Mouse (Mus musculus) lung, postnatal 10 days (tissue): ENCODE measurements at regions not wholly inside any gene's neighbourhood (a gene's known extent, or its start where the extent isn't known, plus 50 kb on each side); places are given as distances from the start of the nearest gene placed in this dataset.
"Not testable (repeated sequence)": the region's sequence is repeated elsewhere in the genome, so short reads cannot be mapped to it uniquely, and the experiment has no call there.

Source experiments
- DNase-seq: peaks from one replicate; pipeline ENCODE4 v3.0.0; 2021

DNA sequence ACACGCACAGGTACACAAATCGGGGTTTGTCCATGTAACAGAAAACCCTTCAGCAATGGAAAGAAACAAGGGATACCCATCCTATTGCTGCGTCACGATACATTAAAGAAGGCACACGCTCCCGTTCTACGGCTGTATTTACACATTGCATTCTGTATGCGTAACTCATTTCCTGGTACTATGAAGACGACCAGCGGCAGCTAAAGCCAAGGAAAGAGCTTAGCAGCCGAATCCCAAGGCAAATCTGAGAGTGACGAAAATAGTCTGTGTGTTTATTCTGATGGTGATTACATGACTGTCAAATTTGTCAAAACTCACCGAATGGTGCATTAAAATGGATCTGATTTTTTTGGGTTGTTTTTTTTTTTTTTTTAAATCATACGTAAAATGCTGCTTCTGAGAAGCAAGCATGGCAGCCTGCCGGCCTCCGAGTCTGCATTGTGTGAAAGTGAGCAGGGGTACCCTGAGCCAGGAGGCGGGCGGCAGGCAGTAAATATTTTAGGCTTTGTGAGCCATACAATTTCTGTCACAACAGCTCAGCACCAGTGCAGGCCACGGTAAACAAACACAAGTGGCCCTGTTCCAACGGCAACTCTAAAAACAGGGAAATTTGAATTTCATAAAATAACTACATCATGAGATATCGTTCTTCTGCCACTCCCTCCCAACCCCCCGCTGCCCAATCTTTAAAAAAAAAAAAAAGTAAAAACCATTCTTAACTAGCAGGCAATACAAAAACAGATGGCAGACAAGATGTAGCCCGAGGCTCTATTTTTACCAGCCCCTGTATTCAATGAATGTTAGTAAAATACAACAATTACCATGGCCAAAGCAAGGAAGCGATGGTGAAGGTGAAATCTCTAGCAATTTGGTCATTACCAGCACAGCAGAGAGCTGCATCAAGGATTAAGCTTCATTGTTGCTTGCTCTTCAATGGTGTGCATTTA, 164.2 kb upstream of the Kit start:
- DNase-seq: no peak

DNA sequence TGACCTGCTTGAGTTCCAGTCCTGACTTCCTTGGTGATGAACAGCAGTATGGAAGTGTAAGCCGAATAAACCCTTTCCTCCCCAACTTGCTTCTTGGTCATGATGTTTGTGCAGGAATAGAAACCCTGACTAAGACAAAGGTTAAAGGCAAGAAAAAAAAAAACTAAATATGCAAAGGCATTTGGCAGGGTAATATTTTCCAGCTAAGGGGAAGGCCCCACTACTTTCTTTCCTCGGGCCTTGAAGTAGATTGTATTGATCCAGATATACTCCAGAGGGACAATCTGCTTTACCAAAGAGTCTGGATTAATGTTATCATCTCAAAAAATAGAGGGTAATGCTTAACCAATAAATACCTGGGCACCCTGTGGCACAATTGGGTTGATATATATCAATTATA, 155.4 kb upstream of the Kit start:
- not testable (repeated sequence) for DNase-seq

DNA sequence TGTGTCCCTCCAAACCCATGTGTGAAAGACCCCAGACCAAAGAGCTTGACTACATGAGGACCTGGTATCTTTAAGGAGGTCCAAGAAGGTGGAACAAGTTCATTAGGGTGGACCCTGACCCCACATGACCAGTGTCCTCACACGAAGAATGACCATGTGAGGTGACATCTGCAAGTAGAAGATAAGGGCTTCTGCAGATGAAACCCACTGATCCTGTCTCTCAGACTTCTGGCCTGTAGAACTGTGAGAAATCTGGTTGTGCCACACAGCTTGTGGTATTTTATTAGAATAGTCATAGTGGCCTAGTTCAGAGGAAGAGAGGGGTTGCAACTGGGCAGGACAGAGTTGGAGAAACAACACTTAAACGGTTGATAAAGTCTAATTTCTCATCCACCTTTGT, 141.8 kb upstream of the Kit start:
- DNase-seq: no peak

DNA sequence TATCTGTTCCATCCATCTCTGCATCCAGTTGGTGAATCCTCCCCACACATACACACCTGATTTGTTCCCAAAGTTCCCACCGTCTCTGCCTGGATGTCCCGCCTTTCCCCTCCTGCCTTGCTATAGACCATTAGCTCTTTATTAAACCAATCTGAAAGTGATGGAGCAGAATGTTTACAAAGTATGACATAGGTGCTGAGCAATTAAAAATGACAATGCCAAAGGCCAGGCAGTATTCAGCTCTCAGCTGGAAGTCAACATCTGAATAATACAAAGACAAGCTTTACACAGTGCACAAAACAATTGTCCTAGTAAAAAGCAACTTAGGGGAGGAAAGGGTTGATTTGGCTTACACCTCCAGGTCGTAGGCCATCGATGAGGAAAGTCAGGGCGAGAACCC, 136.8 kb upstream of the Kit start:
- DNase-seq: no peak

DNA sequence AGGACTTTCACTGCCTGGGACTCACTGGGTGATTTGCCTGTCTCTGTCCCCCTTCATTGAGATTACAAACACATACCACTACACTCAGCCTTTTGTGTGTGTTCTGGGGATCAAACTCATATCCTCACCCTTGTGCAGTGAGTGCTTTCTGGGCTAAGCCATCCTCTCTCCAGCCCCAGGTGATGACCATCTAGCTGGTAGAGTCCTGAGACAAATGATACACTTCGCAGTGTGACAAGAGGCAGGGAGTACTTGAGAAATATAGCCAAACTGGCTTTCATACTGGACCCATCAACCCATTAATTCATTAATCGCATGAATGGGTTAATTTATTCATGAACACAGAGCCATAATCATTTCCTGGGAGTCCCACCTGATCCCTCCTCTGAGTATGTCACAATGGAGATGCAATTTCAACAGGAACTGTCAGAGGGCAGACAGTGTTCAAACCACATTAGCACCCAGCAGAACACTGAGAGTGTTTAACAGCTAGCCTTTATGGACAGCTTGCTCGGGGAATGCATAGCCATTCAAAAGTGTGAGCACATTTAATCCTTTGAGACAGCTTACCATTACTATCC, 130.6 kb upstream of the Kit start:
- DNase-seq: no peak

DNA sequence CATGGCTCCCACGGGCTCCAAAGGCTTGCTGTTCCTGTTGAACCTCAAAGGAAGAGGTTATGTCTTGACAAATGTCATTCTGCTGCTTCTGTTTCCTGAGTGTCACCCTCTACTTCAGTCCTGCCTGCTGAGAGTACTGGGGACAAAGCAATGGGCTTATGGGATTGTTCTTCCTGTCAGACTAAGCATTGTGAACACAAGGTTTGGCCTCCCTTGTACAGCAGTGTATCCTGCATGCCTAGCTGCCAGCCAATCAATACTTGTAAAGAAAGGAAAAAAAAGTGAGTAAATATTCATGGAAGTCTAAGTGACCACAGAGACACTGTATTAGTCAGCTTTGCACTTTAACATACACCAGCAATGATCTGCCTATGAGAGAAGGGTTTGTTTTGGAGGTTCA, 128.3 kb upstream of the Kit start:
- DNase-seq: no peak

DNA sequence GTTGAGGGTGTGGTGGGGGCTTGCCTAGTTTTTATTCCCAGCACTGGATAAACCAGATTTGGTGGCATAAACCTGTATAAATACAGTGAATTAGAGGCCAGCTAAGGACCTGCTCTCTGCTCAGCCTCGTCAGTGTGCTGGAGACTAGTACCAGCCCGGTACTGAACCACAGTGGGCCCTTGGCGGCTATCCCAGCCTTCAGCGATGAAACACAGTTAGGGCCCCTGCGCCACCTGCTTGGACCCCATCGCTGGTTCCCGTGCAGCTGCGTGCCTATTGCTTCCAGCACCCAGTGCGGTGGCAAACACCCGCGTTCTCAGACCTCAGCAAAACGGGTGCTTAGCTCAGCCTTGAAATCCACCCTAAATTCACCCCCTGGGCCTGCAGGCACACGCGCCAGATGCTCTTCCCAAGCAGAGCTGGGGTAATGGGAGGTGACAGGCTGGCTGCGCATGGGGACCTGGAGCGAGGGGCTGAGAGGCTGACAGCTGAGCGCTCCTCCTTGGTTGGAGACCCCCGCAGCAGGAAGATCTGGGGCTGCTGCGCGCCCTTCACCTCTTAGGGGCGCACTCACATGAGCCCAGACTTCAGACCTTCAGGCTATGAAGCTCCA, 124.7 kb upstream of the Kit start:
- no peak for DNase-seq

DNA sequence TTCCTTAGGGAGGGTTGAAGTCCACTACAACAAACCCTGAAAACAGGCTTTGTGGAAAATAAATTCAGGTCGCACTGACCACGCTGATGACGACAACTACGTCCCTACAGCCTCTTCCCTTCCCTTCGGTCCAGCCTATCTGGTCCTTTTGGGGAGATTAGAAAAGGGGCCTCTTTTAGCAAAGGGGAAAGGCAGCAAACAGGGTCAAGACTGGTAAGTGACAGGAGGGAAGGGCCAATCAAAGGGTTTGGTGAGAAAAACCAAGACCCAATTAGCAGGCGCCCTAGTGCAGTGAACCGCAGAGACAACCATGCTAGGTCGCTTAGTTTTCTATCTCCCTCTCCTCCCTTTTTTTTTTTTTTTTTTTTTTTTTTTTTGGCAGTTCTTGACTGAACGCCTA, 124.2 kb upstream of the Kit start:
- no peak for DNase-seq

DNA sequence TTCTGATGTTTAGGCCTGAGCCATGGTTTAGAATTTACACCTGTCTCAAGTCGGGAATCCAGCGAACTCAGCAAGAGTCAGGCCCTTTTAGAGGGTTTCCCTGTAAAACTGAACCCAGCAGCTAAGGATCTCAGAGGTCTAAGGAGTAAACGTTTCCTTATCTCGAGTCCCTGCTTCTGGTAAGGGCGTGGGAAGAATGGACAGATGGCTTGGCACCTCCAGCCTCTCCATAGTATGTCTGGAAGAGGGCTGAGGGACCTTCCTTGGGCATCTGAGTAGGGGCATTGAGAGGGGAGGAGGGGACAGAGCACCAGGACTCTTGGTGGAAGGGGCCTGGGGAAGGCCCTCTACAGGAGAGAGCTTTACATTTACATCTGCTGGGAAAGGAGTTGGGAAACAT, 123.6 kb upstream of the Kit start:
- no peak for DNase-seq

DNA sequence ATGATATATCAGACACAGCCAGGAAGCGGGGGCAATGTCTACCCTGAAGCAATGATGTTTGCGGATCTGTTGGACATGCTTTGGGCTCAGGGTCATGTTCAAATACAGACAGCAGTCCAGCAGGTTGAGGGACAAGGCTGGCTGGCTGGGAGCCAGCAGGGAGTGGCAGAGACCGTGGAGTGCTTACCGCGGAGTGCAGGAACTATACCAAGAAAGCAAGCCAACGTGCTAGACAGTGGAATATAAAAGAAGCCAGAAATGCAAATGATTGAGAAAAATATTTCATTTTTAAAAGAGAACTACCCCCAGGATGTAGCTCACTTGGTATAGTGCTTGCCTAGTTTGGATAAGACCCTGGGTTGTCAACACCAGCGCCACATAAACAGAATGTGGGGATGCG, 123.0 kb upstream of the Kit start:
- DNase-seq: peak; percentile 53

DNA sequence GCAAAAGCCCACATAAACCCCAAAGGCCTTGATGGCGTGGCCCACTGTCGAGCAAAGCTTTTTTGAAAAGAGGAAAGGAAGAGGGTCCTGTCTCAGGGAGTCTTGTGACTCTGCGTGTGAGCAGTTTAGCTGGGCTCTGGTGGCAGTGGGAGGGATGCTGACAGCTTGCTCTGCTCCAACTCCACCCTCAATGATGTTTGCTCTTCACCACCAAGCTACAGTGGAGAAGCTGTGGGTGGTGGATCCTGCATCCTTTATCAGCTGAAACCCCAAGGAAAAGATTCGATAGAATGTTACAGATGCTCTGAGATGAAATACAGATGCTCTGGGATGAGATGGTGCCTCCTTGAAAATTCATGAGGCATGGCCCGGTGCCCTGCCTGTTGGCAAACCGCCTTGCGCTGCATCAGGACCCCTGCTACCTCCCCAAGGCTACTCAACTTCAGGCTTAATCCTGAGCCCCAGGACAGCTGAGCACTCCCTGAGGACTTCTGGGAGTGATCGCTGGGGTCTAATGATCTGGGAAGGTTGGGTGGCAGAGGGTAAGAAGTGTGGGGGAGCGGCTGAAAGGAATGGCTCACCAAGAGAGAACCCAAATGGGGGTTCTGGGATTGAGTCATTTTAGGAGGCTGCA, 120.8 kb upstream of the Kit start:
- DNase-seq: no peak

DNA sequence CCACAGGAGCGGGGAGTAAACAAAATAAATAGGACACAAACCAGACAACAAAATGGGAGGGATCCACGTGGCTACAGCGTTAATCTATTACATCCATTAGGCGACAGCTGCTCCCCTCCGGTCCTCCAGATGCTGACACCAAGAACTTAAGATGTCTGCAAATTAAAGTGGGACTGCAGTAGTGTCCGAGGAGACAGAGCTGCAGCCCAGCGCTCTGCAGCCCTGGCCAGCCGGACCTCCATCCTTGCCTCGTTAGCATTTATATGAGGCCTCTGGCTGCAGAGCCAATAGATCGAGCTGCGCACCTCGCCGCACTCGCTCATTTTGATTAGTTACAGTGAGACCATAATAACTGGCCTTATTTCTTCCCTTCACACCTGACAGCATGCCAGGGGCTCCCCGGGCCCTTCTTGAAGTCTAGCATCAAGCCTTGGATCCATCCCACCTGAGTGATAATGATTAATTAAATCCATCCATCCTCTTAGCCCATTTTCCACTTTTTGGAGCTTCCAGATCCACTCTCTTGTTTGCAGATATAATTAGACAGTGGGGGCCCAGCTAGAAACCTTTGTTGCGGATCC, 119.7 kb upstream of the Kit start:
- DNase-seq: no peak

DNA sequence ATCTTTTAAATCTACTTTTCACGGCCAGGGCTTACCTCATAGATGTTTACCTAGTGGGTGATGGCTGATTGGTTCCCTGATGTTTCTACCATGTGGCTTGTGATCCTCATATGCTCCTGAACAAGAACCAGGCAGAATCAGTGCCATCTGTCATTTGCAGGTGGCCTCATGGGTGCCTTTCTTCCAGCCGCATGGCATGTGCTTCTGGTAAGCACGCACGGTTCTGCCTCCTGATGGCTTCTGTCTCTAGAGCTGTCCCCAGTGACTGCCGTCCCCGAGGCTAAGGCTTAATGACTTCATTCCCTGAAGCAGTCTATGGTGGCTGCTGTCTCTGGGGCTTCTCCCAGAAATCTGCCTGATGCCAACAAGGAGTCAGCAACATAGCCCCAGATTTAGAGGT, 117.3 kb upstream of the Kit start:
- DNase-seq: no peak

DNA sequence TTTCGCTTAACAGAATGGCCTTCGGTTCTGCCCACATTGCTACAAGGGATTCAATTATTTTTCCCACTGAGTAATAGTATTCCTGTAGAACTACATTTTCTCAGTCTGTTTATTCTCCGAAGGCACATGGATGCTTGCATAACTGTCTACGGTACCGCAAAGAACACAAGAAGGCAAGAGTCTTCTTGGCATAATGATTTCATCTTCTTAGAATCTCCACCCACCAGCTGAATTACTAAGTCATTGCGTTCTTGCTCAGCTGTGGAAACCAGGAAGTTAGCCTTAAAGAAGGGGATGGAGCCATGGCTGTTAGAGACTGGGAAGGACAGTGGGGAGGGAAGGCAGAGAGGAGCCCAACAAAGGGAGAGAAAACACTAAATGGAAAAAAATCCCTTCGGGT, 116.4 kb upstream of the Kit start:
- DNase-seq: no peak

DNA sequence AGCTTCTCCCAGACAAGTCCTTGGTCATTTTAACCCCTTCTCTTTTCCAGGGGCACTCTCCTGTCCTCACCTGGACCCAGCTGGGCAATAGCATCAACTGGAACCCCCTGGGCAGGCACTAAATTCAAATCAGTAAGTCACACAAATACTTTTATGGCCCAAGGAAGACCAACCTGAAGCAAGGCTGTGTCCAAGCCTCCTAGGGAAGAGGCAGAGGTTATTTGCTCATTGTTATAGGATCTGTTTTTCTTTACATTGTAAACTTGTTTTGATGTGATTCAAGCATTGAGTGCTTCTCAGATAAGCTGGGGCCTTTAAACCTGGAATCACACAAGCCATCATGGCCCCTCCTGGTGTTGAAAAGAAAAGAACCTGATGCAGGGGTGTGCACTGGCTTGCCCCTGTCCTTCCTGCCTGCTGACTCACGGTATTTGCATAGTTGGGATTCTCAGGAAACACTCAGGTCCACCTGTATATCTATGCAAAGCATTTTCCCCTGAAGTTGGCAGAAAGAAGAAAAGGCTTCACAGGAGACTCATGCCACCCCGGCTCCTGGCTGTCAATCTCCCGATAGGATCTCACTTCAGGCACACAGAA, 114.9 kb upstream of the Kit start:
- no peak for DNase-seq

DNA sequence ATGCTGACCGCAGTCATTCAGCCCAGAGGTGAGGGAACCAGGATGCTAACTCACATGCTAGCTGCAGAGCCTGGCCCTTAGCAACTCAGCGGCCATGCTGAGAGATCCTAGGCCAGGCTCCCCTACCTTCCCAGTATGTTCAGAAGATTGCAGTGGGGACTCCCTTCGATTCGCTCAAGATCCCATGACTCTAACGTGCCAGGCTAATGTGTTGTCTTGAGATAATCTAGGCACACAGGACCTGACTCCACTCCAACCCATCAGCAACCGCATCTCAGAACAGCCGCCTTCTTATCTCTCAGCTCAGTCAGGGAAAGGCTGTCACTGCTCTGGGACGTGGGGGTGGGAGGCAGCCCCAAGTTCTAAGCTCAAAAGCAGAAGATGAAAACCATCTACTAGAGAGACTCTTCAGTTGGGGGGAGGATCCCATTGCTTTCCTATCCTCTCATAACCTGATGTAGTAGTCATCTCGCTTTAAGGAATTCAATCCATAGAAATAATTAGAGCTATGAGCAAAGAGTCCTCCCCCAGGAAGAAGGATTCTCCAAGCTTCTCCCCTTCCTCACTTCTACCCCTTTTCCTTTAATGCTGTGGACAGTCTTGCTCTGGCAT, 114.2 kb upstream of the Kit start:
- no peak for DNase-seq

DNA sequence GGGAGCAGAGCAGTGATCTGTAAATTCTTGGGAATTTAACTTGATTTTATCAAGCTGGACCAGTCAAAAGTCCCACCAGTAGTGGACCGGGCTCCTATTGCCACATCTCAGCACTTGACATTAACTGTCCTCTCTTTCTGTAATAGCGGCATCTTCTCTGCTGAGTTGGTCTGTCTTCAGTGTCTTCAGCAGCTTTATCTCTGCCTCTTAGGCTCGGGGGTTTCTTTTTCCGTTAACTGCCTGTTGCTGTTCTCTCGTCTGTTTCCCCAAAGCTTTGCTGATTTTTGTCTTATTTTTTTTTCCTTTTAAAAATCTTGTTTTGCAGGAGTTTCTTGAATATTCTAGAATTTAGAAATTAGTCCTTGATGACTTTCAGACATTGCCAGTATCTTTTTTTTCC, 113.3 kb upstream of the Kit start:
- DNase-seq: no peak

DNA sequence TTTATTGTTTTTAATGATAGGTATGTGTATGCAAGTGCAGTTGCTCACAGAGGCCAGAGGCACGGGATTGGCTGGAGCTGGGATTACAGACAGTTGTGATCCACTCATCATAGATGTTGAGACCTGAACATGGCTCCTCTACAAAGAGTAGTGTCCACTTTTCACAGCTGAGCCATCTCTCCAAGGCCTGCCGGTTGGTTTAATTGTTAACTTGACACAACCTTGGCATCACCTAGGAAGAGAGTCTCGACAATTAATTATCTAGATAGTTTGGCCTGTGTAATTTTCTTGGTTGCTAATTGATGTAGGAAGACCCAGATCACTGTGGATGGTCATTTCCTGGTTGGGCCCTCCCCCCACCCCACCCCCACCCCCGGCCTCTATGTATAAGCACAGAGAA, 111.1 kb upstream of the Kit start:
- DNase-seq: no peak

DNA sequence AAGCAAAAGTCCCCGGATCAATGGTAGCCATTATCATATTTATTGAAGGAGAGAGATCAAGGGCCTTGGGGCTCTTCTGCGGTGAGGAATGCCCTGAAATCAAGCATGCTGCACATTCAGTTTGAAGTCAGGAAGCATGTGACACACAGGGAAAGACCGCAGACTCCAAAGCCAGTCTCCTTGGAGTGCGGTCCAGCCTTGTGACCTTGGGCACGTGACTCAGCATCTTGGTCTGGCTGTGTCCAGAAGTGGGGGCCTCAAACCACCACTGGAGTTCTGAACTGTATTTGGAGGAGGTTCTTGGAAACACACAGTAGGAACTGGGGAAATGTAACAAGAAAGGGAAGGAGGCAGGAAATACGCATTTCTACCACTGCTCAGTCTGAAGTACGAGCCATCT, 109.0 kb upstream of the Kit start:
- DNase-seq: no peak

DNA sequence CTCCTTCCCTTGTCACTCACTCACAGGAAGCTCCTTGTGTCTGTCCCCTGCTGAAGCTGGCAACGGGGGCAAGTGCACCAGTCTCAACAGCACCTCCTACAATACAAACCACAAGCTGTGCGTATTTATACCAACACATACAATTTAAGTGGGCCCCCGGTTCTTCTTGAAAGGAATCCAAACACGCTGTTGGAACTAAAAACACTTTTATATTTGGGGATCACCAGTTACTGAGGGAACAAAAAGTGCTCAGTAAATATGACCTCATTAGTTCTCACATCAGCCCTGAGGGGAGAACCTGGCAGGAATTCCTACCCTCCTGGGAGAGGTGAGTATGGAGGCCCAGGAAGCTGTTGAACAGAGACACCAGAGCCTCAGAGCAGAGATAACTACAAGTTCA, 107.8 kb upstream of the Kit start:
- DNase-seq: no peak

DNA sequence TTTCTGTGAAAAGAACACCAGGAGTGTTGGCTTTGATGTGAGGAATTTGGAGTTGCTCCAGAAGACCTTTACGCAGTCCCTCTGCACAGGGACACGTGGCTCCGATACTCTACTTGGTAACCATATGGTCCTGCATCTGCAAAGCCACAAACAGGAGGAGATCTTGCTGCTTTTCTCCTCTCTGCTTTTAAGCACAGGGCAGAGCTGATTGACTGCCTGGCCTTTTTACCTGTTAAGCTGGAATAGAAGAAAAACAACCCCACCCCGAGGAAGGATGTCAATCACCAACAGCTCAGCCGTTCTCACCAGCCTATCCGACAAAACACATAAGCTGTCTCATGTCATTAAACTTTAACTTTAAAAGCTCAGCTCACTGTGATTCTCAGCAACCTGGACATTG, 106.8 kb upstream of the Kit start:
- no peak for DNase-seq

DNA sequence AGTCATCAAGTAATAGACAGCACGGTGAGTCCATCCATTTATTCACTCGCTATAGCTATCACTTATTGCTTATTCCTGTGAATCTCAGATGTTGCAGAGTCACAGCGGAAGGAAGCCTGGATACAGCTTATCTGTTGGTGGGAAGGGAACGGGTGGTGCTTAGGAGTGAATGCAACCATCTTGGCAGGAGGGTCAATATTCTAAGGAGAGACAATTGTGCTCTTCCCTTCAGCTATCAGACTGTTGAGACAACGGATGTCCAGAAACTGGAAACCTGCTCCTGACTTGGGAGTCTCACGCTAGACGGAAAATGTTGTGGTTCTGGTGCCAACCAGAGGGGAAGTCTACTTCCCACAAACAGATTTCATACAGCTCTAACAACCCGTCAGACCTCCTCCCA, 103.7 kb upstream of the Kit start:
- peak; percentile 46 for DNase-seq

DNA sequence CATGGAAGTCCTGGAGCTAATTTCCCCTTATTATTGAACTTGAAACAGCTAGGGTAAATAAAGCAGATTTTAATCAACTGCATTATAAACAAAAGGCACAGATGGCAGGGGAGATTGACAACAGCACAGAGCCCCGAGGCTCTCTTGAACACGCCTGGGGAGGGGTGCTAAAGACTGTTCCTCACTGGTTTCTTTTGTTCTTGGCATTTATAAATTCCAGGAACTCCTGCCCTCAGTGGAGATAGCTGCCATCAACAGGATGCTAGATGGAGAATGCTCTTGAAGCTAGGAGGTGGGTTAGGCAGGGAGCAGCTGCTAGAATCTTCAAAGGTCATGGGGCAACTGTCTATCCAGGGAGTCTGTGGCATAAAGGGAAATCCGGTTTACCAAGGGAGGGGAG, 102.2 kb upstream of the Kit start:
- peak; percentile 69 for DNase-seq
